Mouse (Mus musculus) mouse embryonic stem cell (cell line): ENCODE measurements around the gene Frmpd4.

Experiments used
- in situ Hi-C, 2 experiments: fragments of 300-500 bp; cut with MboI; formaldehyde crosslinking; loops; 1 replicate in 1 of 2; 3 replicates in 1 of 2; pipeline ENCODE4 v1.14.3; 2019 to 2020; ENCODE audit warnings: low sequenced_read_pairs in 2 of 2, low pct_unique_long_range_greater_than_20kb in 1 of 2, mixed read lengths in 1 of 2; ENCODE audit not compliant: unreplicated experiment in 1 of 2

The Frmpd4 gene

DNA sequence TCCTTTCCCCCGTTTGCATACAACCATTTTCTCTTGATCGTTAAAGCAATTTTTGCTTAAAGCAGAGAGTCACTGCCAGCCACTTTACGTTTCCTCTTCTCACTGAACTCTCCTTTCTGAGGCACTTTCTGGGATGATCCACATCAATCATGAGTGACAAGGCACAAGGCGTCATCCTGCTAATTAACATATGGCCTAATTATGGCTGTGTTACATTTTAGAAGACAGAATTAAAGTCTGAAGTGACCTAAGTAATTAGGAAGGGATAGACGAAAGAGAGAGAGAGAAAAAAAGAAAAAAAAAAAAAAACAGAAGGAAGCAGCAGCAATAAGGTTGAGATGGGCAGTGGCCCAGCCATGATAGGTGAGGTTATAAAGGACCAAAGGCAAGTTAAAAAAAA, at the start of gene Frmpd4:
Gene Frmpd4, minus strand, starts transcription at position 101 of the 400 bp plus-strand sequence.
- in situ Hi-C loops, result no loop called here

DNA sequence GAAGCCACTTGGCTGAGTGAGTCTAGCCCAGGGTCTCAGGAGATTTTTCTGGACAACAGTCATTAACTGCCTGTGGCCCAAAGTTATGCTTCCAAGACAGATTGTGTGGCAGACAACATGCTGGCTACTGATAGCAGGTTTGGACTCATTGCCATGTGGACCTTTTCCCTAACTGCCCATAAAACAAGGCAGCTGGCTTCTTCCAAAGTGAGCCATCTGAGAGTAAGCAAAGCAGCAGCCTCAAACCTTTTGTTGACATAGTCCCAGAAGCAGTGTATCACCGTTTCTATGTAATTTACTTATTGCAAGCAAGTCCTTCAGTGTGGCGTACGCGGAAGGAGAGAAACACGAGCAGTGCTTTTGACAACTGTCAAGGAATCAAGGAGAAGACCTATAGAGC, 18.2 kb upstream of the Frmpd4 start:
- in situ Hi-C loops, result no loop called here

DNA sequence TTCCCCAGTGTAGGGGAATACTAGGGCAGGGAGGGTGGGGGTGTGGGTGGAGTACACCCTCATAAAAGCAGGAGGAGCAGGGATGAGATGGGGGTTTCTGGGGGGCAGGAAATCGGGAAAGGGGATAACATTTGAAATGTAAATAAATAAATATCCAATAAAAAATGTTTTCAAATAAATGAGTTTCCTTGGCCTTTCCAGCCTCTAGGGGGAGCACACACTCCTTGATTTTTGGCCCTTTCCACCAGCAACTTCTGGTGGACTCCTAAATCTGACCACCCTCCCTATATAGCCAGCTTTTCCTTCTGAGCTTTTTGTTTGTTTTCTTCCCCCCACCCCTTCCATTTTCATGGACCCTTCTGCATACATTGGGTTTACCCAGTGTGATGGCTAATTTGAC, 7.3 kb upstream of the Frmpd4 start:
- in situ Hi-C loops, result no loop called here

DNA sequence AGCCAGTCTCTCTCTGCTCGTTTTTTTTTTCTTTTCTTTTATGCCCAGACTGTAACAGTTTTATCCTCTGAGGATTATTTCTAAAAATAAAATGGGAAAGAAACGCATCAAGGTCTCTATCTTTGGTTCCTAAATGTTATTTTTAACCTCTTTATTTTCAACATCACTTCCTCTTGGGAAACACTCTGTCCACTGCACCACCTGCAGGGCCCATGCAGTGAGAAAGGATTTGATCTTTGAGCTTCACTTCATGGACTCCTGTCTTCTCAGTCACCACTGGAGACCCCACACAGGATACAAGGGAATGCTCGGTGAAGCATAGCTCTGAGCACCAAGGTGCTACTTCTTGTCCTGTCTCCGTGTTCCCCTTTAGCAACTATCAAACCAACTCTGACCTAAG, 5.2 kb downstream of the Frmpd4 start:
- in situ Hi-C loops, result no loop called here

DNA sequence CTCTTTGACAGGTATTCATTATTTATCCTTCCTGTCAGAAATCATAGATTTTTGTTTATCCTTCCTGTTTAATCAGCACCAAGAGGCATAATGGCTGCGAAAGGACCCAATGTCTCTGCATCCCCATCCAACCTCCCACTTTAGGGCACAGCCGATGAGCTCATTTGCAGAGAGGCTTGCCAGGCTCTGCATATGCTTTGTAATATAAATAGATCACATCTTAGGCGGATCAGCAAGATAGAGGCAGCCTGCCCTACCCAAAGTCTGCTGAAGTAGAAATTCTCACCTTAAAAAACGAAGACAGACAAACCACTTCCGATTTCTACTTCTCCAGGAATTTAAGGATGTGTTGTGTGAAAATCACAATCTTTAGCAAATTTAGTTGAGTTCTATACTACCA, 7.8 kb downstream of the Frmpd4 start:
- in situ Hi-C loops, result no loop called here

DNA sequence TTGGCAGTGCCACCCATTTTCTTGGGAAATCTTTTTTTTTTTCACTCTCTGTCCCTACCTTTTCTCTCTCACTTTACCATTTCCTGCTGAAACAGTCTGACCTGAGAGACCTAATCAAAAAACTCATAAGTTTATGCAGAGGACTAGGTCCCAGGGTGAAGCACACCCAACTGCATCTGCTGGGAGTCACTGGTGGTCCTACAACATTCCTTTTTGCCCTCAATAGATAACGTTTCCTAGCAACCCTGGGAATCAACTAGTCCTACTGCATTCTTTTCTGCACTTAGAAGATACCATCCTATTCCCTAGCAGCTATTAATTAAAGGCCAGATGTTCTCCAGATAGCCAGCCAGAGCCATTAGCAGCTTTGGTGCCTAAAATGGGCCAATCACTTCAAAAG, 71.8 kb downstream of the Frmpd4 start:
- in situ Hi-C loops, result no loop called here

DNA sequence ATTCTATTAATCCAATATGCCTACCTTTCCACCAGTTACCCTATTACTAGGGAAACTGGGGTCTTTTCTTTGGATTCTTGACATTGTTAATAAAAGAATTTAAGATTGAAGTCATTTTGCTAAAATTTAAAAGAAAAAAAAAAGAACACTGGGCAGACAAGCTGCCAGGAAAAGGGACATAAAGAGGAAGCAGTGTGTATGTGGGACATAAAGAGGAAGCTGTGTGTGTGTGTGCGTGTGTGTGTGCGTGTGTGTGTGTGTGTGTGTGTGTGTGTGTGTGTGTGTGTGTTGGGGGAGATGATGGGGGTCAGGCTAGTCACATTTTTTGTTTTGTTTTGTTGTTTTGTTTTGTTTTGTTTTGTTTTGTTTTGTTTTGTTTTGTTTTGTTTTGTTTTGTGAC, 121.8 kb downstream of the Frmpd4 start:
- in situ Hi-C loops, result no loop called here

DNA sequence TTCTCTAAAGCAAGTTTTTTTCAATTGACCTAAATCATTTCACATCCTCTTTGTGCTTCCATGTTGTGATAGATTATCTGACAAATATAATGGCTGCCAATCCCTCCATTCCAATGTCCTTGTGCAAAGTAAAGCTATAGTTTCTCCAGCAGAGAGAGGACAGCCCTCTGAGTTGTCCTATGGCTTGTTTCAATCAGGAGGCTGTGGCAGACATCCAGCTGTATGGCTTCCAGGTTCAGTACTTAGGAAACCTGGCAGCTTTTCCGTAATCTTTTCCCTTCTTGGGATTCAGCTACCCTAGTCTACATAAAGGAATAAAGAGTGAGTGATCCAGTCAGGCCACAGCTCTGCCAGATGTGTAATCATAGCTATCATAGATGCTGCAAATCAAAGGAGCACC, 145.8 kb downstream of the Frmpd4 start:
- in situ Hi-C loops, result no loop called here

DNA sequence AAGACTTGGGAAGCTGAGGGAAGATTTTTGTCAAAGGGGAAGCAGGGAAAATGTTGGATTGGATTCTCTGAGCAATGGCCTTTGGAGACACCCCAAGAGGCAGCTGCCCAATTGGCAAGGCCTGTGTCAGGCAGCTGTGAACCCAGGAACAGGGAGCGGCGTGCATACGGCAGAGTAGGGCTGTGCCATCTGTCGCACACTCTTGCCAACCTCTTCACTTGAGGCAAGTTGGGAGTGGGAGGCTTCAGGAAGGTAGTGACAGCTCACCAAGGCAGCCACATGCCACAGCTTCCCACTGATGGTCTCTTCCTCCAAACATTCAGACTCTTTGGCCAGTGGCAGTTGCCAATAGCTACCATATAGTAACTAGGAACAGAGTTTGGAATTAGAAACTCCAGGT, 147.2 kb downstream of the Frmpd4 start:
- in situ Hi-C loops, result no loop called here

DNA sequence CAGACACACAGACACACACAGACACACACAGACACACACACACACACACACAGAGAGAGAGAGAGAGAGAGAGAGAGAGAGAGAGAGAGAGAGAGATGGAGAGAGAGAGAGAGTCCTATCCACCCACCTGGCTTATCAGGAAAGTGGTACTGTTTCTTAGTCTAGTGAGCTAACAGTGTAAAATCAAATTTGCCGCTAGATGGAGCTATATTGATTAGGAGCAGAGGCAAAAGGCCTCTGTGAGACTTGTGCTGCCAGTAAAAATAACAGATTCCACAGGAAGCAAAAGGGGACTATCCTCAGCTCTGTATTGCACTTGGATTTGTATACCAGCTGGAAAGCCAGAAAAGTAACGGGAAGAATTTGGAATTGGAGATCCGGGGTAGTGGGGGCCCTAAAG, 161.6 kb downstream of the Frmpd4 start:
- in situ Hi-C loops, result no loop called here

DNA sequence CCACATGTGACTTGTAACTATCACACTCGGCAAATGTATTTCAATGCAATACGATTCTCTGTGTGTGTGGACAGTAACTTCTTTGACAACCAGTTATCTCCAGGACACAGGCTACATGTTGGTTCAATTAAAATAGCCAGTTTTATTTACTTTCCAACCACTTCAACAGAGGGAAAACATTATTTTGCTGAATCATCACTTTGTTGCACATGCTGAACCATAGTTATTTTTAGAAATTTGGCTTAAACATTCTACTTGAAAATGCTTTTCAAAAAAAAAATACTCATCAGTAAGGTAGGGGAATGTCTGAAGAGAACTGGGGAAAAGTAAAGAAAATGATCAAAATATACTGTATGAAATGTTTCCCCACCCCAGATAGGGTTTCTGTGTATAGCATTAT, 173.5 kb downstream of the Frmpd4 start:
- in situ Hi-C loops, result no loop called here

DNA sequence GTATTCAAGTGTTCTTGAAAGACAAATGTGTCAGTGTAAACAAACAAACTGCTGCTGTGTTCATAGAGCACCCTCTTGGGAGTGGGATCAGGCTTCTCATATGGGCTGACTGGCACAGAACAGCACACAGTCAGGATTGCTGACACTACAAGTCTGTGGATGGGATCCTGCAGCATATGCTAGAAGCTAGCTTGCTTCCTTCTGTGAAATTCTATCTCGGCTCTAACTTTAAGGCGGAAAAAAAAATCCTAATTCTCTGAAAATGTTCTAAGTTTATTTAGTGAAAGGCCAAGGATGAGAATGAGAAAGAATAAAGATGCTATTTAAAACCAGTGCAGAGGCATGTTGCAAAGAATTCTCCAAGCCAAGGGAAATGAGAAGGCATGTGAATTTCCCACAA, 226.6 kb downstream of the Frmpd4 start:
- in situ Hi-C loops, result no loop called here

DNA sequence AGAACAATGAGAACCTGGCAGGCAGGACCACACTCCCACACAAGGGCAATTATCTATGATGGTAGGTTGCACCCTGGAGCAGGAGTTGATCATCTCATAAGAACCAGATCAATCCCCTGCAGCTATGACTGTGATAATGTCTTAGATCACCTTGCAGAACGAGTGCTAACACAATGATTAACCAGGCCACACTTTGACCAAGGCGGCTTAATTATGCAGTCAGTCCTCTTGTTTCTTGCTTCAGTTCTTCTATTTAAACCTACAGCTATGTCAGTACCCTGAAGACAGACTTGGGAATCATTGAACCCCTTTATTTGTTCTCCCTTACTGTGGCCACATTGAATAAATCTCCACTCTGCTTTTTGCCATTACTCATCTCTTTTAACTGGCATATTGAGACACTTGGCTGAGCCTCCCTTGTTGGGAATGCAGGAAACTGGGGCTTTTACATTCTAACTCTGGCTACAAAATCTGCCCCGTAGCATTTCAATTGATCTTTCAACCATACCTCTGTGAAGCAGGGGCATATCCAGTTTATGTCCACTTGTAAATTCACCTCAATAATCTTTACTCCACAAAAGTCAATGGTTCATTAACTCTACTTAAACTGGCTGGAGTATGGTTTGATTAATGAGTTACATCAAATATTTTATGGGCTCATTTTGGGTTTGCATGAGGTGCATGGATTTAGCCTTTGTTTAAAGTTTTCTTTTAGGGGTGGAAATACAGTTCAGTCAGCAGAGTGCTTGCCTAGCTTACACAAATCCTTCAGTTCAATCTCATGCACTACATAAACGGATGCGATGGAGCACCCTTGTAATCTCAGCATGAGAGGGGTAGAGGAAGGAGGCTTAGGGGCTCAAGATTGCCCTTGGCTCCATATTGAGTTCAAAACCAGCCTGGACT, 227.5 kb downstream of the Frmpd4 start:
- in situ Hi-C loops, result no loop called here

DNA sequence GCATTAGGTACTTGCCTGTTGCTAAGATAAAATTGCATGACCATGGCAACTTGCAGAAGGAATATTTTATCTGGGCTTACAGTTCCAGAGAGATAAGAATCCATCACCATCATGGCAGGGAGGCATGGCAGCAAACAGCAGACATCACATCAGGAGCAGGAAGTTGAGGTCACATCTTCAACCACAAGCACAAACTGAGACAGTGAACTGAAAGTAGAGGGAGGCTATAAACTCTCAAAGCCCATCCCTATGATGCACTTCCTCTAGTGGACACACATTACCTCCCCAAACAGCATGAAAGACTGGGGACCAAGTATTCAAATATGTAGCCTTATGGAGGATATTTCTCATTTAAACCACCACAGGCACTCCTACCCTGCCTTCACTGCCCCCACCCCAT, 238.8 kb downstream of the Frmpd4 start:
- in situ Hi-C loops, result no loop called here

DNA sequence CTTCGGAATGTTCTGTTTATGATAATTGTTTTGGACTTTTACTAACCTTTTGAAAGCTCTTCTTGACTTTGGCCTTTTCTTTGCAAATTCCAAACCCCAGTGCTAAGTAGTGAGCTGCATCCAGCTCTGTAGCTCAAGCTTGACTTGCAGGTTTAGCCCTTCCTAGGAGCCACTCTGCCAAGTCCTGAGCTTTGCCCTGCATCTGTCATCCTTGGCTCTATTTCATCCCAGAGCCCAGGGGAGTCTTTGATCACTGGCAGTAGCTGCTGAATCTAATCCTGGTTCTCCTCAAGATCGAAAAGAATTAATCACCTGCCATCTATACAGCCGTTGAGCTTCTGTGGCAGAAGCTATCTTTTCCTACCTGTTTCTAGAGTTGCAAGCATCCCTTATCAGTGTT, 251.9 kb downstream of the Frmpd4 start:
- in situ Hi-C loops, result no loop called here

DNA sequence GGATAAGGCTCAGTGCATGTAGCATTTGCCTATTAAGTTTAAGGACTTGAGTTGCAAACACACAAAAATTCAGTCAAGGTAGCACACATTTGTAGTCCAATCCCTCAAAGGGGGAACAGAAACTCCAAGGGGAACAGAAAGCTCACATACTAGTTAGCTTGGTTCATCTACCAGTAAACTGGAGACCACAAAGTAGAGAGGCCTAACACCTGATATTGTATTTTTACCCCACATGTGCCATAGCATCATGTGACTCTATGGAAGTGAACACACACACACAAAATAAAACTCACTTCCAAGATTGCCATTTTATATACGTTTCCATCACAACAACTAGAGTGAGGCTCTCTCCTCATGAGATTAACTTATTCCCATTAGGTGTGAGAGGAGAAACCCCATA, 264.9 kb downstream of the Frmpd4 start:
- in situ Hi-C loops, result no loop called here

DNA sequence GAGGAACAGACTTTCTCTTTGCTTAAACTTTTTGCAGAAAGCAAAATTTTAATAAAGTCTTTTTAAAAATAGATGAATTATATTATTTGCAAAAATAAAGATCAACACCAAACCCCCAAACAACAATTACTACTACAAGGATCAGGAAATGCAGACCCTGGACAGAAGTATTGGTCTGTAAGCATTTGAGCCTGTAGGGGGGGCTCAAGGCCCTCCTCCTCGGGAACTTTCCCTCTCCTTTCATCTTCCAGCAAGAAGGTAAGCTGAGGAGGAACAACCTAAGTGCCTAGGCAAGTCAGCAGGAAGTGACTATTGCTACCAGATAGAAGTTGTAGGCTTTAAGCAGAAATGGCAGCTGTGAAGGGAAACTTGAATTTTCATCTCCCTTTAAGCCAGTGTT, 266.9 kb downstream of the Frmpd4 start:
- in situ Hi-C loops, result no loop called here

DNA sequence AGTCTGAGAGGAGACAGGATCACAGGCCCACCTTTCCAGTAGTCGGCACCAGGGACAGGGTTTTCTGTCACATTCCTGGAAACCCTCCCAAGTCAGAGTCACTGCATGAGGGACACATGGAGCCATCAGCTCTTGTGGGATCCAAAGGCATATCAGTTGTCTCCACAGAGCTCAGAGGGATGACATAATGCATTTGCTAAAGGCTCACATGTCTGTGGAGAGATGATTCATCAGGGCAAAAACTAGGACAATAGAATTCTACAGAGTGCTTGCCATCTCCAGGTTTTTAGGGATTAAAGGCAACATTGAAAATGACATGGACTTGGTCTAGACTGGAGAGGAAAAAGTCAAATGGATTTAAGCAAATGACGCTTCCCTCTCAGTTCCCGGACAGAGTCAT, 284.5 kb downstream of the Frmpd4 start:
- in situ Hi-C loops, result no loop called here

DNA sequence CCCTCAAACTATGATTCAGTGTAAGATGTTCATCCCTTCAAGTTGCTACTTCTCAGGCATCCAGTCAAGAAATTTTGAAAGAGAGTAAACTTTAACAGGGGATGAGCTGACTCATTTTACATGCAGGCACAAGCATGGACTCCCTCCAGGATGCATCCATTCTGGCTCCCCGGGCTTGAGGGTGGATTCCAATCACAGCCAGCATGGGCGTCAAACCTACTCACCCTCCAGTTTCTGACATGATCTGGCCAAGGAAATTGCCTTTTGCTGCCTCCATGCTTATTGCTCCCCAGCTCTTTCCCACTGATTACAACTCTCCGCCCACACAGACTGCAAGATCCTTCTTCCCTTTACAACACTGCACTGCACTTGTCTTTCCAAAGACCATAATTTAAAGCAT, 370.0 kb downstream of the Frmpd4 start:
- in situ Hi-C loops, result no loop called here

DNA sequence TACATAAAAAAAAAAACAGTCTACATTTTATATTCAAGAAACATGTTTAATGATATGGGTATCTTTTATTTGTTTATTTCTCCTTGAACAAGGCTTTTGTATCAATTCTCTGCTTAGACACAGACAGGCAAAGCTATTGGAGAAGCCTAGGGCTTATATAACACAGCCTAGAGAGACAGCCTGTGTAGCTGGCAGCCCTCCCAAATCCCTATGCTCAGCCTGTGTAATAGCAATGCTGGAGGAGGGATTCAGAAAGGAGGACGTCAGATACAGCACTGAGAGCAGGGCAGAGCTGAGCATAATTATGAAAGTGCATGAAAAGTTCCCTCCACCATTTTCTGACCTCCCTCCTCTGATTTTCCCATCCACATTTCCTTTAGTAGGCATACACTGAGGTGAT, 385.1 kb downstream of the Frmpd4 start:
- in situ Hi-C loops, result no loop called here

DNA sequence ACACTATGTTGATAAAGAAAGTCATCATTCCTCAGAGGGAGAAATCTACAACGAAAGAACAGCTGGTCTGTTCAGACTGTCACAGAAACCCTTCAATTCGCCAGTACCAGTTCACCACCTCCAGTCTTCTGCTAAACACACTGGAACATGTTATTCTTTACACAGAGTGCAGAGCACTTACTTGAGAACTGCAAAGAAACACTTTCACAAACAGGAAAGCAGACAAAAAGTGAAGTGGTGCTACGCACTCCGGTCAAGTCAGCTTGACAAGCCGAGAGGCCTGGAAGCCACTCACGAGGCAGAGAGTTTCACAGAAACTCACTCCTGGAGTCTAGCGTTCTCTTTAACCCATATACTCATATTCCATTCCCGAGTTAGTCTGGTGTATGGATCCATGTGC, 387.5 kb downstream of the Frmpd4 start:
- in situ Hi-C loops, result no loop called here
